Mouse (Mus musculus) mature B cell (primary cell): Measurements from ENCODE around the gene Gm5662.
"Not testable (repeated sequence)": the region's sequence is repeated elsewhere in the genome, so short reads cannot be mapped to it uniquely, and the experiment has no call there.

Experiments
- in situ Hi-C: fragments of 300-500 bp; cut with MboI; formaldehyde crosslinking; loops from 2 replicates; pipeline ENCODE4 v1.14.3; 2019

Gene Gm5662

GRCm38 (mm10) chr12:88274400-88274799, at the start of gene Gm5662:
Gene Gm5662, minus strand, starts transcription at chr12:88274500.
- in situ Hi-C loops = not testable (repeated sequence)

- in situ Hi-C loops = not testable (repeated sequence)
These were observed 49.6 kb upstream of the Gm5662 start, which contains the start of gene Gm5039 for GRCm38 (mm10) chr12:88323926-88324325. Gene Gm5039, minus strand, starts transcription at chr12:88324026.

- in situ Hi-C loops = no loop called here
These were observed 40.3 kb upstream of the Gm5662 start for GRCm38 (mm10) chr12:88314556-88314955.

GRCm38 (mm10) chr12:88297171-88297570, 22.9 kb upstream of the Gm5662 start:
- in situ Hi-C loops = not testable (repeated sequence)

- in situ Hi-C loops = not testable (repeated sequence)
These were observed 18.8 kb upstream of the Gm5662 start for GRCm38 (mm10) chr12:88293082-88293481.

GRCm38 (mm10) chr12:88285224-88285623, 10.9 kb upstream of the Gm5662 start:
- in situ Hi-C loops = not testable (repeated sequence)

GRCm38 (mm10) chr12:88257241-88257640, 17.1 kb downstream of the Gm5662 start:
- in situ Hi-C loops = no loop called here

GRCm38 (mm10) chr12:88255917-88256316, 18.4 kb downstream of the Gm5662 start:
- in situ Hi-C loops = not testable (repeated sequence)

GRCm38 (mm10) chr12:88250000-88250399, 24.3 kb downstream of the Gm5662 start, which contains the start of gene Gm8332:
Gene Gm8332, minus strand, starts transcription at chr12:88250100.
- in situ Hi-C loops = not testable (repeated sequence)

- in situ Hi-C loops = not testable (repeated sequence)
These were observed 28.5 kb downstream of the Gm5662 start for GRCm38 (mm10) chr12:88245786-88246185.

- in situ Hi-C loops = not testable (repeated sequence)
These were observed 31.4 kb downstream of the Gm5662 start for GRCm38 (mm10) chr12:88242940-88243339.
